Mouse (Mus musculus): Measurements from ENCODE around the gene Krt10. TPM values are rescaled to one million over a fixed set of nuclear protein-coding genes. Genes with fewer than 3 reads are reported as not detected.

Krt10 gene
- total and polyA plus RNA-seq, 2 experiments from 2014 or later = 0.84 to 22.6 TPM

DNA sequence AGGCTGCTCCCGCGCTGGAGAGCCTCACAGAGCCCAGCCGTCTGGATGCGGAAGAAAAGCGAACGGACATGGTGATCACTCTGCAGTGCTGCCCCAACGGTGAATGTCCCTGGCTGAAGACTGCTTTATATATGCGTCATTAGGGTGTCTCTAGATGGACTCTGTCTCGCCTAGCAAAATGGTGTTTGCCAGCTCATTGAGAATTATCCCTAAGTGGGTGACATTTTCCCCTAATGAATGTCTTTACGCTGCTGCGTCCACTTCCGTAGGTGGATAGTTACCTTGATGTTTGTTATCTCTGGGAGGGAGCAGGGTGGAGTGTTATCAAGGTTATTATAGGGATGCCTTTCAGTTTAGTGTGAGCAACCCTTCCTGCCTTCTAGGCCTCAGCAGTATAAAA, 38.2 kb downstream of the Krt10 start, which contains the start of gene Krt27:
Gene Krt27, minus strand, starts transcription at position 101 of the 400 bp plus-strand sequence.
- no peak for TF ChIP-seq CTCF (IDR thresholded peaks at IDR 0.05; ENCODE audit: low read depth)
- no peak for TF ChIP-seq EP300 (IDR thresholded peaks at IDR 0.05; ENCODE audit: low read depth)
- ATAC-seq (ENCODE audit: insufficient read depth, low read depth) (no peak), DNase-seq (ENCODE audit: low spot score) (no peak)
- Histone ChIP-seq H3K9ac (replicated peaks; ENCODE audit: low read depth, low read length) (no peak within 1 kb of the TSS), H3K9me3 (replicated peaks; ENCODE audit: control insufficient read depth, low read length) (no peaks in the 10 kb centered on the region), H3K27ac (ENCODE audit: low read depth) (no peak within 1 kb of the TSS), H3K4me1 (ENCODE audit: control insufficient read depth, insufficient read depth) (no peaks in the 10 kb centered on the region), H3K27me3 (ENCODE audit: control insufficient read depth, insufficient read depth, low read length) (peaks cover 4% of the 10 kb centered on the region; the same call in 1 of the 2 replicates), H3K4me3 (ENCODE audit: low read depth, low read length) (no peak within 1 kb of the TSS), H3K36me3 (replicated peaks; ENCODE audit: control insufficient read depth, insufficient read depth, low read length) (no peaks in the 10 kb centered on the region), H3K4me2 (ENCODE audit: low read depth, low read length) (no peak within 1 kb of the TSS)
- WGBS = 65% methylated on average over 12 of the region's 12 CpGs

GRCm38 (mm10) chr11:99339299-99339847, 49.8 kb downstream of the Krt10 start:
- Histone ChIP-seq H3K4me2 (ENCODE audit: low read depth, low read length) (no peak overlapping the region), H3K9me3 (replicated peaks; ENCODE audit: control insufficient read depth, low read length) (no peaks in the 10 kb centered on the region), H3K4me3 (ENCODE audit: low read depth, low read length) (no peak overlapping the region), H3K27me3 (ENCODE audit: control insufficient read depth, insufficient read depth, low read length) (no peaks in the 10 kb centered on the region), H3K4me1 (ENCODE audit: control insufficient read depth, insufficient read depth) (no peaks in the 10 kb centered on the region), H3K36me3 (replicated peaks; ENCODE audit: control insufficient read depth, insufficient read depth, low read length) (no peaks in the 10 kb centered on the region), H3K9ac (replicated peaks; ENCODE audit: low read depth, low read length) (no peak overlapping the region), H3K27ac (ENCODE audit: low read depth) (no peak overlapping the region)
- WGBS = 82% methylated on average over 11 of the region's 11 CpGs
- no peak for ATAC-seq (ENCODE audit: insufficient read depth, low read depth)
- TF ChIP-seq CTCF (IDR thresholded peaks at IDR 0.05; ENCODE audit: low read depth) (no peak), EP300 (IDR thresholded peaks at IDR 0.05; ENCODE audit: low read depth) (no peak)
- DNase-seq (ENCODE audit: low spot score) = no peak

DNA sequence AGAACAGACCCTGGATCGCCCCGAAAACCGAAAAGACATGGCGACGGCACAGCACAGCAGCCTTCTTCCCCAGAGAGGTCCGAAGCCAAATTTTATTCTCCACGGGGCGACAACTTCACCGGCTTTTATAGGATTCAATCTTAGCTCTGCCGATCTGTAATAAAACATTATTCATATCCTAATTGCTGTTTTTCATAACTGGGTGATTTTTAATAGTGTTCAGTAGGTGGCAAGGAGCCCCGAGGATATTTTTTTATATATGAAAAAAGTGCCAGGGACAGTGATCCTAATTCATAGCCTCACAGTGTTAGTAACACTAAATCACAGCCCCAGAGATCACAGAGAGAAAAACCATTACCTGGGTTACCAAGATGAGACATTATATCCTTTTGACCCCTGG, 51.3 kb downstream of the Krt10 start, which contains the start of gene Krt26:
Gene Krt26, minus strand, starts transcription at position 101 of the 400 bp plus-strand sequence.
- H3K9me3 ChIP-seq (replicated peaks; ENCODE audit: control insufficient read depth, low read length) = no peaks in the 10 kb centered on the region
- no peak within 1 kb of the TSS for H3K4me3 ChIP-seq (ENCODE audit: low read depth, low read length)
- ATAC-seq (ENCODE audit: insufficient read depth, low read depth) (no peak), DNase-seq (ENCODE audit: low spot score) (no peak)
- no peaks in the 10 kb centered on the region for H3K4me1 ChIP-seq (ENCODE audit: control insufficient read depth, insufficient read depth)
- 83% methylated on average over 11 of the region's 11 CpGs for WGBS
- H3K9ac ChIP-seq (replicated peaks; ENCODE audit: low read depth, low read length) = no peak within 1 kb of the TSS
- no peak within 1 kb of the TSS for H3K4me2 ChIP-seq (ENCODE audit: low read depth, low read length)
- H3K36me3 ChIP-seq (replicated peaks; ENCODE audit: control insufficient read depth, insufficient read depth, low read length) = no peaks in the 10 kb centered on the region
- no peaks in the 10 kb centered on the region for H3K27me3 ChIP-seq (ENCODE audit: control insufficient read depth, insufficient read depth, low read length)
- TF ChIP-seq EP300 (IDR thresholded peaks at IDR 0.05; ENCODE audit: low read depth) (no peak), CTCF (IDR thresholded peaks at IDR 0.05; ENCODE audit: low read depth) (no peak)
- no peak within 1 kb of the TSS for H3K27ac ChIP-seq (ENCODE audit: low read depth)

Other genes starting within 250 kb of the Krt10 start
- 0.73 TPM in 1 of 2 replicates, not detected in the other for gene Ccr7, start 234.3 kb downstream of the Krt10 start, total RNA-seq (2014; rRNA removed; ENCODE audit: low replicate concordance)
- gene Ccr7, start 234.3 kb downstream of the Krt10 start, polyA plus RNA-seq (2015; fragmentation: Nextera tagmentation; extraction: Ambion mirVana) = 0.11 TPM in 2 replicates
- gene Smarce1, start 158.3 kb downstream of the Krt10 start, total RNA-seq (2014; rRNA removed; ENCODE audit: low replicate concordance) = 53.6 and 96.9 TPM in 2 replicates
- 115 and 126 TPM in 2 replicates for gene Smarce1, start 158.3 kb downstream of the Krt10 start, polyA plus RNA-seq (2015; fragmentation: Nextera tagmentation; extraction: Ambion mirVana)
- gene Krt222, start 145.3 kb downstream of the Krt10 start, total RNA-seq (2014; rRNA removed; ENCODE audit: low replicate concordance) = 4.5 and 5.7 TPM in 2 replicates
- 6.9 and 7.9 TPM in 2 replicates for gene Krt222, start 145.3 kb downstream of the Krt10 start, polyA plus RNA-seq (2015; fragmentation: Nextera tagmentation; extraction: Ambion mirVana)
- gene Krt24, start 104.1 kb downstream of the Krt10 start, total RNA-seq (2014; rRNA removed; ENCODE audit: low replicate concordance) = not detected in 2 replicates
- not detected in 2 replicates for gene Krt24, start 104.1 kb downstream of the Krt10 start, polyA plus RNA-seq (2015; fragmentation: Nextera tagmentation; extraction: Ambion mirVana)
- gene Krt25, start 66.4 kb downstream of the Krt10 start, total RNA-seq (2014; rRNA removed; ENCODE audit: low replicate concordance) = not detected in 2 replicates
- 0.07 and 0.12 TPM in 2 replicates for gene Krt25, start 66.4 kb downstream of the Krt10 start, polyA plus RNA-seq (2015; fragmentation: Nextera tagmentation; extraction: Ambion mirVana)
- not detected in 2 replicates for gene Krt26, start 51.4 kb downstream of the Krt10 start, total RNA-seq (2014; rRNA removed; ENCODE audit: low replicate concordance)
- not detected in 2 replicates for gene Krt26, start 51.4 kb downstream of the Krt10 start, polyA plus RNA-seq (2015; fragmentation: Nextera tagmentation; extraction: Ambion mirVana)
- gene Krt27, start 38.3 kb downstream of the Krt10 start, total RNA-seq (2014; rRNA removed; ENCODE audit: low replicate concordance) = not detected in 2 replicates
- gene Krt27, start 38.3 kb downstream of the Krt10 start, polyA plus RNA-seq (2015; fragmentation: Nextera tagmentation; extraction: Ambion mirVana) = not detected in 2 replicates
- 3.1 TPM in 1 of 2 replicates, not detected in the other for gene Krt28, start 14.5 kb downstream of the Krt10 start, total RNA-seq (2014; rRNA removed; ENCODE audit: low replicate concordance)
- 0.10 and 0.14 TPM in 2 replicates for gene Krt28, start 14.5 kb downstream of the Krt10 start, polyA plus RNA-seq (2015; fragmentation: Nextera tagmentation; extraction: Ambion mirVana)
- not detected in 2 replicates for gene Krt12, start 32.9 kb upstream of the Krt10 start, total RNA-seq (2014; rRNA removed; ENCODE audit: low replicate concordance)
- gene Krt12, start 32.9 kb upstream of the Krt10 start, polyA plus RNA-seq (2015; fragmentation: Nextera tagmentation; extraction: Ambion mirVana) = not detected in 2 replicates
- gene Krt20, start 48.8 kb upstream of the Krt10 start, total RNA-seq (2014; rRNA removed; ENCODE audit: low replicate concordance) = not detected in 2 replicates
- gene Krt20, start 48.8 kb upstream of the Krt10 start, polyA plus RNA-seq (2015; fragmentation: Nextera tagmentation; extraction: Ambion mirVana) = 0.26 and 0.38 TPM in 2 replicates
- not detected in 2 replicates for gene Krt23, start 103.8 kb upstream of the Krt10 start, total RNA-seq (2014; rRNA removed; ENCODE audit: low replicate concordance)
- 0.07 and 0.12 TPM in 2 replicates for gene Krt23, start 103.8 kb upstream of the Krt10 start, polyA plus RNA-seq (2015; fragmentation: Nextera tagmentation; extraction: Ambion mirVana)
- gene Krt39, start 132.0 kb upstream of the Krt10 start, total RNA-seq (2014; rRNA removed; ENCODE audit: low replicate concordance) = not detected in 2 replicates
- gene Krt39, start 132.0 kb upstream of the Krt10 start, polyA plus RNA-seq (2015; fragmentation: Nextera tagmentation; extraction: Ambion mirVana) = not detected in 2 replicates
- gene Krt40, start 153.8 kb upstream of the Krt10 start, total RNA-seq (2014; rRNA removed; ENCODE audit: low replicate concordance) = not detected in 2 replicates
- gene Krt40, start 153.8 kb upstream of the Krt10 start, polyA plus RNA-seq (2015; fragmentation: Nextera tagmentation; extraction: Ambion mirVana) = not detected in 2 replicates
- gene Krtap3-3, start 161.5 kb upstream of the Krt10 start, total RNA-seq (2014; rRNA removed; ENCODE audit: low replicate concordance) = not detected in 2 replicates
- gene Krtap3-3, start 161.5 kb upstream of the Krt10 start, polyA plus RNA-seq (2015; fragmentation: Nextera tagmentation; extraction: Ambion mirVana) = not detected in 2 replicates
- not detected in 2 replicates for gene Krtap3-2, start 167.5 kb upstream of the Krt10 start, total RNA-seq (2014; rRNA removed; ENCODE audit: low replicate concordance)
- not detected in 2 replicates for gene Krtap3-2, start 167.5 kb upstream of the Krt10 start, polyA plus RNA-seq (2015; fragmentation: Nextera tagmentation; extraction: Ambion mirVana)
- gene Gm11939, start 170.1 kb upstream of the Krt10 start, total RNA-seq (2014; rRNA removed; ENCODE audit: low replicate concordance) = not detected in 2 replicates
- not detected in 2 replicates for gene Gm11939, start 170.1 kb upstream of the Krt10 start, polyA plus RNA-seq (2015; fragmentation: Nextera tagmentation; extraction: Ambion mirVana)
- not detected in 2 replicates for gene Krtap3-1, start 177.3 kb upstream of the Krt10 start, total RNA-seq (2014; rRNA removed; ENCODE audit: low replicate concordance)
- not detected in 2 replicates for gene Krtap3-1, start 177.3 kb upstream of the Krt10 start, polyA plus RNA-seq (2015; fragmentation: Nextera tagmentation; extraction: Ambion mirVana)
- not detected in 2 replicates for gene Krtap1-5, start 191.7 kb upstream of the Krt10 start, total RNA-seq (2014; rRNA removed; ENCODE audit: low replicate concordance)
- gene Krtap1-5, start 191.7 kb upstream of the Krt10 start, polyA plus RNA-seq (2015; fragmentation: Nextera tagmentation; extraction: Ambion mirVana) = not detected in 2 replicates
- not detected in 2 replicates for gene Krtap1-4, start 194.3 kb upstream of the Krt10 start, total RNA-seq (2014; rRNA removed; ENCODE audit: low replicate concordance)
- not detected in 2 replicates for gene Krtap1-4, start 194.3 kb upstream of the Krt10 start, polyA plus RNA-seq (2015; fragmentation: Nextera tagmentation; extraction: Ambion mirVana)
- not detected in 2 replicates for gene Krtap1-3, start 202.0 kb upstream of the Krt10 start, total RNA-seq (2014; rRNA removed; ENCODE audit: low replicate concordance)
- gene Krtap1-3, start 202.0 kb upstream of the Krt10 start, polyA plus RNA-seq (2015; fragmentation: Nextera tagmentation; extraction: Ambion mirVana) = not detected in 2 replicates
- gene Krtap9-3, start 208.7 kb upstream of the Krt10 start, total RNA-seq (2014; rRNA removed; ENCODE audit: low replicate concordance) = not detected in 2 replicates
- gene Krtap9-3, start 208.7 kb upstream of the Krt10 start, polyA plus RNA-seq (2015; fragmentation: Nextera tagmentation; extraction: Ambion mirVana) = not detected in 2 replicates
- not detected in 2 replicates for gene Gm11938, start 213.9 kb upstream of the Krt10 start, total RNA-seq (2014; rRNA removed; ENCODE audit: low replicate concordance)
- gene Gm11938, start 213.9 kb upstream of the Krt10 start, polyA plus RNA-seq (2015; fragmentation: Nextera tagmentation; extraction: Ambion mirVana) = not detected in 2 replicates
- gene Gm11937, start 220.8 kb upstream of the Krt10 start, total RNA-seq (2014; rRNA removed; ENCODE audit: low replicate concordance) = not detected in 2 replicates
- not detected in 2 replicates for gene Gm11937, start 220.8 kb upstream of the Krt10 start, polyA plus RNA-seq (2015; fragmentation: Nextera tagmentation; extraction: Ambion mirVana)
- not detected in 2 replicates for gene Krtap2-4, start 225.5 kb upstream of the Krt10 start, total RNA-seq (2014; rRNA removed; ENCODE audit: low replicate concordance)
- gene Krtap2-4, start 225.5 kb upstream of the Krt10 start, polyA plus RNA-seq (2015; fragmentation: Nextera tagmentation; extraction: Ambion mirVana) = not detected in 2 replicates
- not detected in 2 replicates for gene Gm11562, start 231.1 kb upstream of the Krt10 start, total RNA-seq (2014; rRNA removed; ENCODE audit: low replicate concordance)
- gene Gm11562, start 231.1 kb upstream of the Krt10 start, polyA plus RNA-seq (2015; fragmentation: Nextera tagmentation; extraction: Ambion mirVana) = not detected in 2 replicates
- gene Krtap4-1, start 238.9 kb upstream of the Krt10 start, total RNA-seq (2014; rRNA removed; ENCODE audit: low replicate concordance) = not detected in 2 replicates
- not detected in 2 replicates for gene Krtap4-1, start 238.9 kb upstream of the Krt10 start, polyA plus RNA-seq (2015; fragmentation: Nextera tagmentation; extraction: Ambion mirVana)
- gene Krtap4-2, start 245.7 kb upstream of the Krt10 start, total RNA-seq (2014; rRNA removed; ENCODE audit: low replicate concordance) = not detected in 2 replicates
- not detected in 2 replicates for gene Krtap4-2, start 245.7 kb upstream of the Krt10 start, polyA plus RNA-seq (2015; fragmentation: Nextera tagmentation; extraction: Ambion mirVana)